Mouse (Mus musculus) CH12.LX (cell line): ENCODE measurements around the gene Prr12. TPM values are rescaled to one million over a fixed set of nuclear protein-coding genes. Genes with fewer than 3 reads are reported as not detected.

Experiments used
- DNase-seq: peaks from one replicate; pipeline ENCODE4 v3.0.0-alpha.2; 2013; ENCODE audit errors: extremely low read depth
- H3K27ac ChIP-seq: 2 replicates; pipeline ENCODE4 v1.5.1; 2012; ENCODE audit warnings: low read depth, mild to moderate bottlenecking, control low read depth, moderate library complexity; ENCODE audit not compliant: insufficient read depth
- H3K27me3 ChIP-seq: replicated peaks from 2 replicates; pipeline ENCODE3; 2012; ENCODE audit warnings: inconsistent platforms
- H3K36me3 ChIP-seq, 2 experiments: replicated peaks in 1 of 2; 2 replicates each; pipeline versions ENCODE3 to v1.6.1; 2012; ENCODE audit warnings: inconsistent platforms in 1 of 2, low read length in 1 of 2, mild to moderate bottlenecking in 1 of 2, mixed read lengths in 1 of 2, moderate library complexity in 1 of 2; ENCODE audit not compliant: control insufficient read depth in 1 of 2, insufficient read depth in 1 of 2
- H3K4me1 ChIP-seq, 2 experiments: 2 replicates each; pipeline ENCODE4 v1.6.1; 2012; ENCODE audit warnings: inconsistent platforms in 1 of 2, moderate library complexity in 1 of 2; ENCODE audit not compliant: insufficient read depth in 2 of 2, control insufficient read depth in 1 of 2
- H3K4me2 ChIP-seq: 2 replicates; pipeline ENCODE4 v1.6.1; 2012; ENCODE audit warnings: low read depth, mild to moderate bottlenecking, control low read depth; ENCODE audit not compliant: poor library complexity, insufficient read depth, severe bottlenecking
- H3K4me3 ChIP-seq, 3 experiments: fragments of 150-350 bp in 1 of 3; sonication (generic) in 1 of 3; replicated peaks in 1 of 3; 2 replicates each; pipeline versions ENCODE3 to v1.5.1; 2011 to 2012; ENCODE audit warnings: low read depth in 2 of 3, low read length in 2 of 3, mild to moderate bottlenecking in 2 of 3, moderate library complexity in 2 of 3, control low read depth in 1 of 3, improper control_type of control experiment in 1 of 3, inconsistent platforms in 1 of 3, mixed read lengths in 1 of 3; ENCODE audit not compliant: poor library complexity in 1 of 3
- H3K79me2 ChIP-seq: replicated peaks from 2 replicates; pipeline ENCODE4 v1.6.1; 2012; ENCODE audit warnings: mild to moderate bottlenecking, moderate library complexity; ENCODE audit not compliant: control insufficient read depth, poor library complexity, insufficient read depth, severe bottlenecking; ENCODE audit errors: extremely low read depth
- H3K9ac ChIP-seq: 2 replicates; pipeline ENCODE4 v1.6.1; 2012; ENCODE audit warnings: low read depth, mild to moderate bottlenecking, control low read depth, moderate library complexity; ENCODE audit not compliant: insufficient read depth
- H3K9me3 ChIP-seq: replicated peaks from 2 replicates; pipeline ENCODE3; 2012; ENCODE audit warnings: low read length, inconsistent platforms, mixed read lengths
- CHD1 ChIP-seq: IDR thresholded peaks from 2 replicates; pipeline ENCODE4 v1.6.1; 2012; ENCODE audit warnings: low read depth, low read length, improper control_type of control experiment, inconsistent platforms
- CHD2 ChIP-seq: IDR thresholded peaks from 2 replicates; pipeline ENCODE4 v1.6.1; 2011; ENCODE audit warnings: low read length, improper control_type of control experiment
- CTCF ChIP-seq, 2 experiments: IDR thresholded peaks in 1 of 2; conservative IDR thresholded peaks in 1 of 2; 2 replicates each; pipeline ENCODE4 v1.5.1; 2011 to 2012; ENCODE audit warnings: low read depth in 2 of 2, low read length in 2 of 2, improper control_type of control experiment in 1 of 2, inconsistent platforms in 1 of 2, mild to moderate bottlenecking in 1 of 2, moderate library complexity in 1 of 2
- E2F4 ChIP-seq: IDR thresholded peaks from 2 replicates; pipeline ENCODE4 v1.6.1; 2011; ENCODE audit warnings: low read depth, low read length, improper control_type of control experiment; ENCODE audit not compliant: insufficient replicate concordance
- ELF1 ChIP-seq: IDR thresholded peaks from 2 replicates; pipeline ENCODE4 v1.6.1; 2014; ENCODE audit warnings: low read depth, mild to moderate bottlenecking, inconsistent platforms, low read length, improper control_type of control experiment
- EP300 ChIP-seq: IDR thresholded peaks from 2 replicates; pipeline ENCODE4 v1.6.1; 2011; ENCODE audit warnings: low read length, improper control_type of control experiment
- ETS1 ChIP-seq: conservative IDR thresholded peaks from 2 replicates; pipeline ENCODE4 v1.6.1; 2012; ENCODE audit warnings: low read depth, mild to moderate bottlenecking, inconsistent platforms, low read length, improper control_type of control experiment, moderate library complexity
- HCFC1 ChIP-seq: IDR thresholded peaks from 2 replicates; pipeline ENCODE4 v1.6.1; 2012; ENCODE audit warnings: low read depth, mild to moderate bottlenecking, inconsistent platforms, low read length, improper control_type of control experiment
- IRF4 ChIP-seq: IDR thresholded peaks from 2 replicates; pipeline ENCODE4 v1.6.1; 2014; ENCODE audit warnings: low read depth, mild to moderate bottlenecking, inconsistent platforms, low read length, improper control_type of control experiment
- JUN ChIP-seq: IDR thresholded peaks from 2 replicates; pipeline ENCODE4 v1.6.1; 2011; ENCODE audit warnings: low read depth, mild to moderate bottlenecking, low read length, improper control_type of control experiment, moderate library complexity; ENCODE audit not compliant: insufficient read depth
- JUND ChIP-seq: conservative IDR thresholded peaks from 2 replicates; pipeline ENCODE4 v1.6.1; 2011; ENCODE audit warnings: low read depth, low read length, improper control_type of control experiment
- KAT2A ChIP-seq: IDR thresholded peaks from 2 replicates; pipeline ENCODE4 v1.6.1; 2012; ENCODE audit warnings: low read length, improper control_type of control experiment, inconsistent platforms; ENCODE audit not compliant: insufficient replicate concordance
- MAFK ChIP-seq: IDR thresholded peaks from 2 replicates; pipeline ENCODE4 v1.6.1; 2011; ENCODE audit warnings: low read length, improper control_type of control experiment; ENCODE audit not compliant: insufficient replicate concordance
- MAX ChIP-seq: IDR thresholded peaks from 2 replicates; pipeline ENCODE4 v1.6.1; 2011; ENCODE audit warnings: low read length, improper control_type of control experiment
- MAZ ChIP-seq: IDR thresholded peaks from 2 replicates; pipeline ENCODE4 v1.6.1; 2012; ENCODE audit warnings: low read depth, mild to moderate bottlenecking, inconsistent platforms, low read length, improper control_type of control experiment, moderate library complexity
- MXI1 ChIP-seq: IDR thresholded peaks from 2 replicates; pipeline ENCODE4 v1.6.1; 2011; ENCODE audit warnings: mild to moderate bottlenecking, low read depth, low read length, improper control_type of control experiment
- NELFE ChIP-seq: IDR thresholded peaks from 2 replicates; pipeline ENCODE4 v1.6.1; 2011; ENCODE audit warnings: low read depth, low read length, improper control_type of control experiment
- NRF1 ChIP-seq: IDR thresholded peaks from 2 replicates; pipeline ENCODE4 v1.6.1; 2014; ENCODE audit warnings: low read depth, mild to moderate bottlenecking, inconsistent platforms, low read length, improper control_type of control experiment, moderate library complexity
- POLR2A ChIP-seq: IDR thresholded peaks from 2 replicates; pipeline ENCODE4 v1.6.1; 2011; ENCODE audit warnings: low read depth, mild to moderate bottlenecking, improper control_type of control experiment, low read length
- RAD21 ChIP-seq: IDR thresholded peaks from 2 replicates; pipeline ENCODE4 v1.6.1; 2011; ENCODE audit warnings: low read depth, mild to moderate bottlenecking, low read length, improper control_type of control experiment, moderate library complexity
- RCOR1 ChIP-seq: conservative IDR thresholded peaks from 2 replicates; pipeline ENCODE4 v1.6.1; 2012; ENCODE audit warnings: low read depth, mild to moderate bottlenecking, inconsistent platforms, low read length, improper control_type of control experiment
- TBP ChIP-seq: conservative IDR thresholded peaks from 2 replicates; pipeline ENCODE4 v1.6.1; 2011; ENCODE audit warnings: low read depth, low read length, improper control_type of control experiment
- TCF12 ChIP-seq: IDR thresholded peaks from 2 replicates; pipeline ENCODE4 v1.6.1; 2014; ENCODE audit warnings: low read depth, mild to moderate bottlenecking, inconsistent platforms, low read length, improper control_type of control experiment
- USF2 ChIP-seq: conservative IDR thresholded peaks from 2 replicates; pipeline ENCODE4 v1.6.1; 2011; ENCODE audit warnings: low read depth, low read length, improper control_type of control experiment
- ZC3H11A ChIP-seq: IDR thresholded peaks from 2 replicates; pipeline ENCODE4 v1.6.1; 2012; ENCODE audit warnings: low read depth, mild to moderate bottlenecking, inconsistent platforms, low read length, improper control_type of control experiment
- ZMIZ1 ChIP-seq: IDR thresholded peaks from 2 replicates; pipeline ENCODE4 v1.6.1; 2012; ENCODE audit warnings: low read depth, mild to moderate bottlenecking, inconsistent platforms, low read length, improper control_type of control experiment
- ZNF384 ChIP-seq: IDR thresholded peaks from 2 replicates; pipeline ENCODE4 v1.6.1; 2012; ENCODE audit warnings: low read depth, low read length, improper control_type of control experiment, inconsistent platforms
- dilution Hi-C: fragments of 300-500 bp; cut with MboI; formaldehyde crosslinking; loops from 2 replicates; pipeline ENCODE4 v1.14.3; 2020; ENCODE audit warnings: low sequenced_read_pairs; ENCODE audit not compliant: extremely low pct_unique_long_range_greater_than_20kb, extremely low pct_ligation_motif_present
- in situ Hi-C: fragments of 300-500 bp; cut with MboI; formaldehyde crosslinking; loops from 3 replicates; pipeline ENCODE4 v1.14.3; 2019; ENCODE audit warnings: low sequenced_read_pairs, low pct_ligation_motif_present, low pct_unique_long_range_greater_than_20kb, mixed read lengths
- polyA plus RNA-seq: library from polyadenylated mRNA; unstranded; fragments of >175 nt; gene quantifications from 2 replicates; pipeline ENCODE4 v1.2.1, GENCODE M21; 2012; ENCODE audit warnings: low read depth; ENCODE audit not compliant: insufficient read length
- total RNA-seq, 2 experiments: library from RNA; depleted of rRNA; stranded (reverse); fragments of 300-350 nt in 1 of 2; fragments of >200 nt in 1 of 2; gene quantifications; 2 replicates each; pipeline ENCODE4 v1.2.3; 2012 to 2014

The Prr12 gene
- total and polyA plus RNA-seq, 3 experiments, result 1.2 to 20.5 (median 6.5) TPM

DNA sequence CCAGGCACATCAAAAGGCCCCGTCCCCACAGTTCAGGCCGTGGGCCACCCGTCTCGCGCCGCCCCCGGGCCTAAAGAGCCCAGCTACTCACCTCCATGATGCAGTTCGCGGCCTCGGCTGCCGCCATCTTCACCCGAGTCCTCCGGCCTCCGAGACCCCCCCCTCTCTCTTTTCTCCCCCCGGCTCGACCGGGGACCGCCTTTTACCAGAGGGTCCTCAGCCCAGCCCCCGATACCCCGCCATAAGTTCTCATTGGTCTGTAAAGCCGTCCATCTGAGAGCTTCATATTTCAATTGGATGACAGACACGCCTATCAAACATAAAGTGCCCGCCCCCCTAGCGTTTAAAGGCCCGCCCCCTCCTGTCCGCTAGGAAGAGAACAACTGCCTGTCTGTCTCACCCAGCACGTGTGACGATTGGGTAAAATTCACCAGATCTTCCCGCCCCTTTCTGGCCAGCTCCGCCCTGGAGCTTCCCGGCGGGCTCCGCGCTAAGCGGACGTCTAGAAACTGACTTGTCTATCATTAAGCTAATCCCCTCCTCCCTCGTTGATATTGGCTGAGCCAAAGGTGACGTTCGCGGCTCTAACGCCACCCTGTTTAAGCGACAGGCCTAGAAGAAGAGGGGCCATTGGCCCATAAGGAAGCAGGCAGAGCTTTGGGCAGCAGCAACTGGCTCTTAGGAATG, 66.3 kb downstream of the Prr12 start, which contains the start of gene Prmt1:
Prmt1 (minus strand) TSS at position 377 of the 687 bp plus-strand sequence.
- Histone ChIP-seq H3K4me3 (peak within 1 kb of the TSS; percentile 87 to 99 (median 94)), H3K27me3 (no peaks in the 10 kb centered on the region), H3K27ac (peak within 1 kb of the TSS; percentile 67), H3K4me1 (peaks cover 12 to 48% of the 10 kb centered on the region in 2 experiments), H3K9me3 (no peaks in the 10 kb centered on the region), H3K4me2 (peak within 1 kb of the TSS; percentile 60), H3K9ac (peak within 1 kb of the TSS; percentile 92), H3K79me2 (peaks cover 55% of the 10 kb centered on the region), H3K36me3 (peaks cover 14 to 44% of the 10 kb centered on the region in 2 experiments)
- DNase-seq, result peak; percentile 99
- dilution Hi-C loops (no loop called here), in situ Hi-C loops (loop anchor here (5.0 kb wide), 1 partner anchor 61 kb away; no protein-coding TSS in a partner anchor)
- TF ChIP-seq ELF1, result peak; percentile 85
- TF ChIP-seq TBP, result peak; percentile 63
- TF ChIP-seq ETS1, result no peak
- TF ChIP-seq USF2, result no peak
- TF ChIP-seq POLR2A, result peak; percentile 82
- TF ChIP-seq TCF12, result peak; percentile 85
- 0 out of 2 replicates have a peak, but pooled peaks have one; percentile 64 for TF ChIP-seq KAT2A
- TF ChIP-seq NRF1, result peak; percentile 33; the same call in 1 of the 2 replicates
- TF ChIP-seq ZMIZ1, result 0 out of 2 replicates have a peak, but pooled peaks have one; percentile 71
- TF ChIP-seq IRF4, result peak; percentile 37; the same call in 1 of the 2 replicates
- TF ChIP-seq MAZ, result peak; percentile 73
- TF ChIP-seq CHD1, result no peak
- peak; percentile 78 for TF ChIP-seq HCFC1
- TF ChIP-seq NELFE, result peak; percentile 87
- TF ChIP-seq CTCF (conservative IDR thresholded peaks at IDR 0.05 in 1 of 2, IDR thresholded peaks at IDR 0.05 in 1 of 2; ENCODE audit: low read depth in 2 of 2, low read length in 2 of 2), result no peak
- no peak for TF ChIP-seq MAX
- TF ChIP-seq JUND, result no peak; the same call in 1 of the 2 replicates
- TF ChIP-seq CHD2, result peak; percentile 95

DNA sequence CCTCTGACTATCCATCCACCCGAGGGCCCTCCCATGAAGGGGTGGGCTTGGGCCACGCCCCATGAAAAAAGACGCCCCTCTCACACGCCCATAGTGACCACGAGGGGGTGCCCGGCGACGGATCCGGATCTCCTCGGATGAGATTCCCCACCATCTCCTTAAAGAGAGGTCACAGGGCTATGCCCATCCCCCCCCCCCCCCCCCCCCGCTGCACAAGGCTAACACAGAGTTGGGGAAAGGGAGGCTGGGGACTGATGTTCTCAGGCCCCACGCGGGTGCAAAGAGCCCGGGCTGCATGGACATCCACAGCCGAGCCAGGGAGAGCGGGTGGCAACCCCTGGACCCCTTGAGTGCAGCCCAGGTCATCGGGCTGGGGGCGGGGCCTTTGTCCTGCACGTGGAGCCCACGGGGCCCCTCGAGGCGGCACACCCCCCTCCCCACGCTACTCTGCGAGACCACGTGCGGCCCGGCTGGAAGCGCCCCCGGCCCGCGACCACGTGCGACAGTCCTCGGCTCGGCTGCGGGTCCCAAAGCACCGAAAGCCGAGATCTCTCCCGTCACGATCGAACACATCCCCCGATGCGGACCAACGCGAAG, 67.0 kb downstream of the Prr12 start:
- peak overlapping the region; percentile 92 for H3K9ac ChIP-seq
- peaks cover 55% of the 10 kb centered on the region for H3K79me2 ChIP-seq
- in situ Hi-C loops (loop anchor here (5.0 kb wide), 1 partner anchor 62 kb away; no protein-coding TSS in a partner anchor), dilution Hi-C loops (no loop called here)
- H3K27ac ChIP-seq, result peak overlapping the region; percentile 60
- peaks cover 12 to 46% of the 10 kb centered on the region in 2 experiments for H3K4me1 ChIP-seq
- H3K36me3 ChIP-seq, result peaks cover 19 to 45% of the 10 kb centered on the region in 2 experiments
- H3K4me2 ChIP-seq, result peak overlapping the region; percentile 60
- DNase-seq, result peak; percentile 82
- peak overlapping the region; percentile 87 to 99 (median 94) for H3K4me3 ChIP-seq
- H3K27me3 ChIP-seq, result no peaks in the 10 kb centered on the region
- no peaks in the 10 kb centered on the region for H3K9me3 ChIP-seq
- no peak for TF ChIP-seq E2F4
- no peak for TF ChIP-seq TCF12
- no peak for TF ChIP-seq ZC3H11A
- TF ChIP-seq EP300, result no peak
- peak; percentile 21; the same call in 1 of the 2 replicates for TF ChIP-seq ETS1
- no peak for TF ChIP-seq JUN
- no peak for TF ChIP-seq KAT2A
- no peak for TF ChIP-seq RAD21
- 0 out of 2 replicates have a peak, but pooled peaks have one; percentile 16 for TF ChIP-seq ZMIZ1
- no peak for TF ChIP-seq IRF4
- TF ChIP-seq ZNF384, result no peak
- TF ChIP-seq CTCF (conservative IDR thresholded peaks at IDR 0.05 in 1 of 2, IDR thresholded peaks at IDR 0.05 in 1 of 2; ENCODE audit: low read depth in 2 of 2, low read length in 2 of 2), result peak in 1 of 2 experiments; percentile 50; a peak in 2 of 4 replicates
- no peak for TF ChIP-seq RCOR1
- peak; percentile 93 for TF ChIP-seq MAX
- peak; percentile 80 for TF ChIP-seq CHD2
- TF ChIP-seq USF2, result no peak
- TF ChIP-seq POLR2A, result no peak
- TF ChIP-seq MXI1, result peak; percentile 94
- TF ChIP-seq MAZ, result no peak
- TF ChIP-seq MAFK, result no peak
- no peak for TF ChIP-seq NRF1
